Mouse (Mus musculus): ENCODE measurements around the gene Zfp768.

- no peak for TF ChIP-seq POLR2A (IDR thresholded peaks at IDR 0.05; ENCODE audit: extremely low read depth, insufficient read depth, low read length)
- no peak for TF ChIP-seq CTCF (IDR thresholded peaks at IDR 0.05; ENCODE audit: low read depth, low read length)
Measured at GRCm38 (mm10) chr7:127344371-127344770, 1.0 kb downstream of the Zfp768 start.
